Mouse (Mus musculus) adrenal gland, postnatal 4 days (tissue): ENCODE measurements around the gene Ikzf1. TPM values are rescaled to one million over a fixed set of nuclear protein-coding genes. Genes with fewer than 3 reads are reported as not detected.
A peak's percentile ranks its signal among the peaks of the same experiment; 100 is the strongest.

Experiments used
- DNase-seq, 2 experiments: peaks; one replicate each; pipeline ENCODE4 v3.0.0; 2021 to 2022; ENCODE audit warnings: low spot score in 2 of 2, mixed read lengths in 2 of 2
- total RNA-seq, 2 experiments: library from RNA; stranded (reverse); gene quantifications; 2 replicates each; pipeline ENCODE4 v1.2.3; 2021

Ikzf1 gene
- total RNA-seq, 2 experiments from 2014 or later, result 4.6 to 6.3 TPM

GRCm38 (mm10) chr11:11808035-11808819 lies 123.4 kb downstream of the Ikzf1 start:
- no peak for DNase-seq

DNA sequence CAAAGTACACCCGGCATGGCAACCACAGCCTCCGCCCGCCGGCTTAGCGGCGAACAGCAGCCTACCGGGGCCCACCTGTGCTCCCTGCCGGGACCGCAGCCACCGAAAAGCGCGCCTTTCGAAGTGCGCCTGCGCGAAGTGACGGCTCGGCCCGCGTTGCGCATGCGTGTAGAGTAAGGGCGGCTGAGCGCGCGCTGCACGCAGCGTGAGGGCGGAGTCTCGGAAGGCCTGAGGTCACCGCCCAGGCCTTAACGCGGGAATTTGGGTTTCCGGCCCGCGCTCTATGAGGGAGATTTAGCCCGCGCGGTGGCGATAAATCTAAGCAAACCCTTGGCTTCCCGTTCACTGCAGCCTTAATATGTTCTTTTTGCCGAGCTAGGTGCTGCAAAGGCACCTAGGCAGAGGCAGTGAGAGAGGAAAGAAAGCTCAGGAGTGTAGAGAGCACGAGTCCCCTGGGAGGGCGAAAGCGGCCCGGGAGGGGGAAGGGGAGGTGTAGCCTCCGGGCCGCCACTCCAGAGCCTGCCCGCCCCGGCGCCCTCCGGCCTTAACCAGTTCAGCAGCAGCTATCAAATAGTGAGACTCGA lies 124.1 kb downstream of the Ikzf1 start, which contains the start of gene Fignl1:
Fignl1 (minus strand) TSS at position 143 of the 584 bp plus-strand sequence.
- peak; percentile 96 for DNase-seq

DNA sequence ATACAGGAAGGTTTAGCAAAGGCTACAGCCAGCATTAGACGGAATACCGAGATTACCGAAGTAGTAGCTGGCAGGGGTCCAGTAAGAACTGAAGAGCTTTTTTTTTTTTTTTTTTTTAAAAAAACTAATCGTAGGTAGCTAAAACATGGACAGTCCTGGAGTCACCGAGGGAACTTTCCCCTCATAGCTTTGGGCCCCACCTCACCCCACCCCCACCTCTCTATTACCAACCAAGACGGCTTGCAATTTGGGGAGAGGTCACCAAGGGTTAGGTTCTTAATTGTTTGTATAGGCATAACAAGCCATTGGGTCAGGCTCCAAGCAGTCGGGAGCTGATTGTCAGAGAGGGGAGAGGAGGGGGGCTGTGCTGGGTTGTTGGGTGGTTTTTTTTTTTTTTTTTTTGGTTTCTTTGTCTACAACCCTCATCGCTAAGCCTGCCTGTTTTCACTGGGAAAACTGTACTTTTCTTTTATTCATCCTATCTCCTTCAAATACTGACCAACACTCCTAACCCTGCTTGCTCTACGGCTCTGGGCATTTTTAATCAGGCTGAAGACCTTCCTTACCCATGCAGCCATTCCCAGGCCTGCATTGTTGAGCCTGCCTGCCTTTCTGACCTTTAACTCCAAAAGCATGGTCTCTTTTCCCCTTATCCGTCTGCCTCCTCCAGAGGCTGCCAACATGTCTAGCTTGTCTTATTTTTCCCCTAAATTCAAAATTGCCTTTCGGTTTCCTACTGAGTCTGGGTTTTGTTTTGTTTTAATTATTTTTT lies 124.8 kb downstream of the Ikzf1 start:
- no peak for DNase-seq

GRCm38 (mm10) chr11:11811906-11812480 lies 127.2 kb downstream of the Ikzf1 start:
- peak in 1 of 2 experiments; percentile 54 for DNase-seq

DNA sequence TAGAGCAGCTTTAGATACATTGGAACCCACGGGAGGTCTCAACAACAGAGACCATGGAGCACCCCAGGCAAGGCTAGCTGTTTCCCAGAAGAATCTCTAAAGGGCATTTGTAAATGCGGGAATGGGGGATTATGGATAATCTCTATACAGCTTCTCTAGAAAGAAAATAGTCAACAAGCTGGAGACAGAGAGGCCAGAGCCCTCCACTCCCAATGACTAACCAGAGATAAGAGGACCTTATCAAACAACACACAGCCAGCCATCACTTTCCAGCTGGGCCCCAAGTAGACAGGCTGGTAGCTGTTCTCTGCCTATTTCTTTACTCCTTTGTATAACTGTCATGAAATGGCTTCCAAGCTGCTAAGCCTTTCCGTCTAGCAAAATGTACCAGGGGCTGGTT lies 130.9 kb downstream of the Ikzf1 start:
- no peak for DNase-seq

GRCm38 (mm10) chr11:11818797-11819196 lies 134.0 kb downstream of the Ikzf1 start:
- no peak for DNase-seq

GRCm38 (mm10) chr11:11819206-11819605 lies 134.4 kb downstream of the Ikzf1 start:
- DNase-seq, result no peak

GRCm38 (mm10) chr11:11820251-11820650 lies 135.4 kb downstream of the Ikzf1 start:
- peak in 1 of 2 experiments; percentile 68 for DNase-seq

- no peak for DNase-seq
Measured at GRCm38 (mm10) chr11:11820737-11821136, 135.9 kb downstream of the Ikzf1 start.

GRCm38 (mm10) chr11:11821387-11821975 lies 136.7 kb downstream of the Ikzf1 start:
- DNase-seq, result no peak

Other genes with a start within 250 kb of the Ikzf1 start
- gene Spata48, start 222.9 kb upstream of the Ikzf1 start, total RNA-seq, result 1 to 10 TPM; 2.7 to 4.3 TPM
- gene Zpbp, start 222.6 kb upstream of the Ikzf1 start, total RNA-seq, result 1 to 10 TPM in 1 of 2 experiments, under 1 TPM in 1; 0.92 to 1.1 TPM
- gene 4930512M02Rik, start 57.2 kb upstream of the Ikzf1 start, total RNA-seq, result not detected
- 10 to 100 TPM; 17.9 to 18.2 TPM for gene Fignl1, start 124.0 kb downstream of the Ikzf1 start, total RNA-seq
- 100 to 1,000 TPM; 112 to 114 TPM for gene Ddc, start 213.1 kb downstream of the Ikzf1 start, total RNA-seq